Mouse (Mus musculus): ENCODE measurements around the gene Dnajc6.

The Dnajc6 gene

GRCm38 (mm10) chr4:101643216-101643615, 146.8 kb downstream of the Dnajc6 start:
- no peak for DNase-seq (ENCODE audit: low read depth)

GRCm38 (mm10) chr4:101646857-101647195, 150.4 kb downstream of the Dnajc6 start:
- no peak for DNase-seq (ENCODE audit: low read depth)

GRCm38 (mm10) chr4:101647196-101647905, 150.9 kb downstream of the Dnajc6 start, which contains the start of gene Leprot:
Leprot (plus strand) TSS chr4:101647718.
- DNase-seq (ENCODE audit: low read depth), result peak; percentile 93

GRCm38 (mm10) chr4:101647976-101648642, 151.7 kb downstream of the Dnajc6 start:
- DNase-seq (ENCODE audit: low read depth), result peak; percentile 71

GRCm38 (mm10) chr4:101648745-101649144, 152.3 kb downstream of the Dnajc6 start:
- peak; percentile 57 for DNase-seq (ENCODE audit: low read depth)

GRCm38 (mm10) chr4:101650961-101651360, 154.5 kb downstream of the Dnajc6 start:
- no peak for DNase-seq (ENCODE audit: low read depth)

- no peak for DNase-seq (ENCODE audit: low read depth)
Observed at GRCm38 (mm10) chr4:101654256-101654655, 157.8 kb downstream of the Dnajc6 start.

- peak; percentile 86 for DNase-seq (ENCODE audit: low read depth)
Observed at GRCm38 (mm10) chr4:101654788-101655414, 158.5 kb downstream of the Dnajc6 start.

GRCm38 (mm10) chr4:101655415-101655790, 159.0 kb downstream of the Dnajc6 start:
- peak; percentile 51 for DNase-seq (ENCODE audit: low read depth)

GRCm38 (mm10) chr4:101656056-101656455, 159.6 kb downstream of the Dnajc6 start:
- DNase-seq (ENCODE audit: low read depth), result no peak

GRCm38 (mm10) chr4:101656956-101657570, 160.6 kb downstream of the Dnajc6 start:
- peak; percentile 47 for DNase-seq (ENCODE audit: low read depth)

GRCm38 (mm10) chr4:101664160-101664750, 167.8 kb downstream of the Dnajc6 start:
- DNase-seq (ENCODE audit: low read depth), result peak; percentile 60

GRCm38 (mm10) chr4:101664766-101665165, 168.3 kb downstream of the Dnajc6 start:
- no peak for DNase-seq (ENCODE audit: low read depth)

GRCm38 (mm10) chr4:101669161-101669560, 172.7 kb downstream of the Dnajc6 start:
- DNase-seq (ENCODE audit: low read depth), result no peak

- DNase-seq (ENCODE audit: low read depth), result no peak
Observed at GRCm38 (mm10) chr4:101669811-101670210, 173.4 kb downstream of the Dnajc6 start.

- no peak for DNase-seq (ENCODE audit: low read depth)
Observed at GRCm38 (mm10) chr4:101674790-101675189, 178.3 kb downstream of the Dnajc6 start.

- no peak for DNase-seq (ENCODE audit: low read depth)
Observed at GRCm38 (mm10) chr4:101675726-101676125, 179.3 kb downstream of the Dnajc6 start.

GRCm38 (mm10) chr4:101682620-101683019, 186.2 kb downstream of the Dnajc6 start:
- DNase-seq (ENCODE audit: low read depth), result no peak

- DNase-seq (ENCODE audit: low read depth), result no peak
Observed at GRCm38 (mm10) chr4:101683086-101683485, 186.6 kb downstream of the Dnajc6 start.

- no peak for DNase-seq (ENCODE audit: low read depth)
Observed at GRCm38 (mm10) chr4:101684821-101685220, 188.4 kb downstream of the Dnajc6 start.

GRCm38 (mm10) chr4:101686227-101686810, 189.9 kb downstream of the Dnajc6 start:
- DNase-seq (ENCODE audit: low read depth), result no peak

- DNase-seq (ENCODE audit: low read depth), result no peak
Observed at GRCm38 (mm10) chr4:101689241-101689640, 192.8 kb downstream of the Dnajc6 start.
